Mouse (Mus musculus) WW6 (cell line): Measurements from ENCODE around the gene Nup133.
A peak's percentile ranks its signal among the peaks of the same experiment; 100 is the strongest.

Experiments
- DNase-seq: peaks from one replicate; pipeline ENCODE4 v3.0.0-alpha.2; 2013; ENCODE audit warnings: low read depth, low spot score

The Nup133 gene

GRCm38 (mm10) chr8:123887956-123888355, 61.1 kb downstream of the Nup133 start:
- DNase-seq, result no peak

DNA sequence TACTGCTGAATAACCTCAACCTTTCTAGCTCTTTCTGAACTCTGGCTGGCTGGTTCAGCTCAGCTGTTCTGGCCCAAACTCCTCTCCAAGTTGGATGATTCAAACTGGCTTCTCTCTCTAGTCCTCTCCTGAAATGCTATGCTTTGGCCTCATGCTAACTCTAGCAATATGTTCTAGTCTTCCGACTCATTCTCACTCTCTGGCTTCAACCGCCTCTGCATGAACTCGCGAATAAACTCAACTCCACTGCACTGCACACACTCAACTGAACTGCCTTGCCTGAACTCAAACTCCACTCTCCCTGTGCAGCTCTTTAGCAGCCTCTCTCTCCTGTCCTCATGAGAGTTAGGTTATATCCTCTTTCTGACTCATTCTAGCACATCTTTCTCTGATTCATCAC, 61.9 kb downstream of the Nup133 start:
- no peak for DNase-seq

GRCm38 (mm10) chr8:123884721-123885565, 64.1 kb downstream of the Nup133 start:
- DNase-seq, result no peak

GRCm38 (mm10) chr8:123883094-123883493, 66.0 kb downstream of the Nup133 start:
- DNase-seq, result no peak

GRCm38 (mm10) chr8:123882412-123882811, 66.7 kb downstream of the Nup133 start:
- no peak for DNase-seq

GRCm38 (mm10) chr8:123880821-123881350, 68.2 kb downstream of the Nup133 start:
- no peak for DNase-seq

DNA sequence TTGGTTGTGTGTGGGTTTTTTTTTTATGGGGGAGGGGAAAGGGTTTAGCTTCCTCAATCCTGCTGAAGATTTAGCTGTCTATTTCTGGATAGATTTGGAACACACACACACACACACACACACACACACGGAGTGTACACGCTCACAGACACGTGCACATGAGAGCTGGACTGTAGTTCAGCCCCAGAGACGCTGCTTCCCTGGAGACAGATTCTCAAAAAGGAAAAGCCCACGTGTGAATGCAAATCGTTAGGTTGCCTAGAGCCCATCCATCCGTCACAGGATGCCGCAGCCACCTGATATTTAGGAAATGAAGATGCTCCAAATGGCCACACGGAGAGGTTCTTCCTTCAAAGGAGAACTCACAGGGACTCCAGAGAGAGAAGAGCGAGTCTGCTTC, 68.8 kb downstream of the Nup133 start:
- no peak for DNase-seq

- no peak for DNase-seq
Measured at GRCm38 (mm10) chr8:123877865-123878264, 71.2 kb downstream of the Nup133 start.

GRCm38 (mm10) chr8:123874324-123874723, 74.7 kb downstream of the Nup133 start:
- no peak for DNase-seq

GRCm38 (mm10) chr8:123873364-123873763, 75.7 kb downstream of the Nup133 start:
- DNase-seq, result no peak

GRCm38 (mm10) chr8:123872048-123872447, 77.0 kb downstream of the Nup133 start:
- no peak for DNase-seq

GRCm38 (mm10) chr8:123866971-123867370, 82.1 kb downstream of the Nup133 start:
- no peak for DNase-seq

DNA sequence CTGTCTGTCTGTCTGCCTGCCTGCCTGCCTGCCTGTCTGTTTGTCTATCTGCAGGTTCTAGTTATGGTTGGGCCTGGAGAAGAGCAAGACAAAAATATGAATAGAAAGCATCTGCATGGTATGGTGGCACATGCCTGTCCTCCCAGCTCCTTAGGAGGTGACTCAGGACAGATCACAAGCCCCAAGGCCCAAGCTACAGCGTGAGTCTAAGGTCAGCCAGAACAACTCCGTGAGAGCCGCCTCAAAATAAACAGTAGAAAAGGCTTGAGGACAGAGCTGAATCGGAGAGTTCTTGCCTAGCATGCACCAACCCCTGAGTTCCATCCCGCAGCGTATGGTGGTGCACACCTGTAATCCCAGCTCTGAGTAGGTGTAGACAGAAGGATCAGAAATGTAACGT, 83.3 kb downstream of the Nup133 start:
- no peak for DNase-seq

- DNase-seq, result no peak
Measured at GRCm38 (mm10) chr8:123860386-123860785, 88.7 kb downstream of the Nup133 start.

DNA sequence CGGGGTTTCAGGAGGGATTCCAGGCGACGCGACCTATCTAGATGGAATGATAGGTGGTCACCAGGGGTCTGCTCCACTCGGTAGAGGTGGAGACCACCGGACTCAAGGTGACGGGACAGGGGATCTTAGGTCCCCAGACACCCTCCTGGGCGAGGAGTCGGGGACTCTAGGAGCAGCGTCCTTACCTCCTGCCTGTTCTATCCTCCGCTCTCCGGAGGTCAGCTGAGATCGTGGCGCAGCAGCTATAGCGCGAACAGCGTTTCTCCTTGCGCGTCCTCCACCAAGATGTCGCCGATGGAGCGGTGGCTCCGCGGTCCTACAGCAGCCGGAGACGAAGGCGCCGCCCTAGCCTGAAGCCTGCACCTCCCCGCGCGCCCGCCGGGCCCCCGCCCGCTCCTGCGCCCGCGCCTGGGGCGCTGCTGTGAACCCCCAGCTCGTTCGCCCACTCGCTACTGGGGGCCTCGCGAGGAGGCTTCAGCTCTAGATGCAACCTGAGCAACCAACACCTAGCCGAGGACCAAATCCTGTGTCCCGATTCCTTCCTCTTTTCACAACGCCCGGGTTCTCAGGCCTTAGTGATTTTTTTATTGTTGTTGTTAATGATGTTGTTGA, 89.3 kb downstream of the Nup133 start, which contains the start of gene Ccsap:
Ccsap (minus strand) TSS at position 562 of the 612 bp plus-strand sequence.
- peak; percentile 47 for DNase-seq

DNA sequence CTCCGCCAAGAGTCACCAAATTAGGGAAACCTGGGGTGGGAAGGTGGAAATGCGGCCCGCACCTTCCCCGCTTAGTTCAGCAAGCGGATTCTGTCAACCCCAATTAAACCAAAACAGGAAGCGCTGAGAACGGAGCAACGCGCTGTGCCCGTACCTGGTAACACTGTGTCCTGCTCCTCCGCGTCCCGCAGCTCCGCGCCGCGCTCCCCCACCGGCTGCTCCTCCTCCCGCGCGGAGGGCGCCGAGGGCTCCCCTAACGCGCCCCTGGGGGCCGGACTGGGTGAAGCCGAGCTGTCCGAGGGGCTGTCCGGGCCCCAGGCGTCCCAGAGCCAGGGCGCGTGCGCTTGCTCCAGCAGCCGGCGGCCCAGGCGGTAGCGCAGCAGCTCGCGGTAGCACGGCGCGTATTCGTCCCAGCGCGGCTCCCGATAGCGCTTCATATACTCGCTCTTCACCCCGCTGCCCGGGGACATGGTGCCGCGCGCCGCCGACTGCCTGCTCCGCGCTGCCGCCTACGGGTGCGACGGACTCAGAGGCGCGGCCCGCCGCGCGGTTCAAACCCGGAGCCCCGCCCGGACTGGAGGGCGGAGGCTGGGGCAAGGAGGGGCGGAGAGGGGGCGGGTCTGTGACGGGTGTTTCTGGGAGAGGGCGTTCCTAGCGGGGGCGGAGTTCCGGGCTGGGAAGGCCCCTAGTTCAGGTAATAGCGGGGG, 90.0 kb downstream of the Nup133 start:
- DNase-seq, result peak; percentile 92

GRCm38 (mm10) chr8:123858574-123858940, 90.5 kb downstream of the Nup133 start:
- no peak for DNase-seq

DNA sequence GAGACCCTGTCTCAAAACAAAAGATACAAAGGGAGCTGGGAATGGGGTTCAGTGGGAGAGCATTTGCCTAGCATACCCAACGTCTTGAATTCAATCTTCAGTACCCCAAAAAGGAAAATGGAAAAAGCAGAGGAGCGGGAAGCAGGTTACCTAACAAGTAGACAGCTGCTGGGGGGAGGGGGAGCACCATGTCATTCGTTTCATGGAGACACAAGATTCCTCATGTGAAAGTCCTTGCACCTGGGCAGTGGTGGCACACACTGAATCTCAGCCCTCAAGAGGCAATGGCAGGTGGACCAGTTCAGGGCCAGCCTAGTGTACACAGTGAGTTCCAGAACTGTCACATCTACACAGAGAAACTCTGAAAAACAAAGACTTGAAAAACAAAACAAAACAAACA, 91.7 kb downstream of the Nup133 start:
- DNase-seq, result no peak

- DNase-seq, result no peak
Measured at GRCm38 (mm10) chr8:123854733-123855475, 94.2 kb downstream of the Nup133 start.

- DNase-seq, result no peak
Measured at GRCm38 (mm10) chr8:123854252-123854651, 94.8 kb downstream of the Nup133 start.

- DNase-seq, result no peak
Measured at GRCm38 (mm10) chr8:123851590-123851989, 97.5 kb downstream of the Nup133 start.
